Mouse (Mus musculus): Measurements from ENCODE around the gene Hddc2.

Hddc2 gene

GRCm38 (mm10) chr10:31354886-31355461 is 41.8 kb downstream of the Hddc2 start:
- no peak for DNase-seq

- no peak for DNase-seq
Measured at GRCm38 (mm10) chr10:31359749-31360148, 46.6 kb downstream of the Hddc2 start.

GRCm38 (mm10) chr10:31370200-31370599 is 57.0 kb downstream of the Hddc2 start:
- DNase-seq = peak; percentile 5

Measured in right cerebral cortex, postnatal 4 days (tissue).